Mouse (Mus musculus) embryonic fibroblast, embryonic 13.5 days (primary cell): ENCODE measurements at regions not wholly inside any gene's neighbourhood (a gene's known extent, or its start where the extent isn't known, plus 50 kb on each side); places are given as distances from the start of the nearest gene placed in this dataset.

ENCODE experiments used
- H3K27ac ChIP-seq: 2 replicates; pipeline ENCODE4 v1.5.1; 2012; ENCODE audit warnings: low read length, control low read depth, inconsistent platforms; ENCODE audit not compliant: insufficient read depth
- H3K4me1 ChIP-seq: 2 replicates; pipeline ENCODE4 v1.6.1; 2011; ENCODE audit warnings: low read length; ENCODE audit not compliant: control insufficient read depth, insufficient read depth
- H3K4me3 ChIP-seq: 2 replicates; pipeline ENCODE4 v1.5.1; 2011; ENCODE audit warnings: mild to moderate bottlenecking, control low read depth, low read length; ENCODE audit not compliant: insufficient read depth
- CTCF ChIP-seq: IDR thresholded peaks from 2 replicates; pipeline ENCODE4 v1.5.1; 2011; ENCODE audit warnings: mild to moderate bottlenecking, control low read depth, low read length, moderate library complexity, borderline replicate concordance; ENCODE audit not compliant: insufficient read depth
- POLR2A ChIP-seq: IDR thresholded peaks from 2 replicates; pipeline ENCODE4 v1.6.1; 2011; ENCODE audit warnings: low read depth, mild to moderate bottlenecking, control low read depth, low read length, moderate library complexity

DNA sequence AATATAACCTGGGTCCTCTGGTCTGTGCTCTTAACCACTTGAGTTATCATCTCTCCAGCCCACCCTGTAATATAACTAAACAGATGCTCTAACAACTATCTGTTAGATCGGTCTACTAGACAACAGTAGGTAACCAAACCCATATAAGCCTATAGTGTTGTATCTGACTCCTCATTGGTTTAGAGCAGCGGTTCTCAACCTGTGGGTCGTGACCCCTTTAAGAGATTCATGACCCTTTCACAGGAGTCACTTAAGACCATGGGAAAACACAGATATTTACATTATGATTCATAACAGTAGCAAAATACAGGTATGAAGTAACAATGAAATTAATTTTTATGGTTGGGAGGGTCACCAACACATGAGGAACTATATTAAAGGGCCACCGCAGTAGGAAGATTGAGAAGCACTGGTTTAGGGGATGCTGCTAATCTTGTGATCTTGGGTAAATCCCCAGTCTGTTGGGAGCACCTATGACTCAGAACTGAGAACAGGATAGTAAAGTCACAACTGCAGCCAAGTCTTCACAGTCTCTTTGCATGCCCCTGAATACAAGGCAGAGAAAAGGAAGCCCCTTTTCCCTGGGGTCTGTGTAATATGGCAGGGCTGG, 203.3 kb downstream of the Rybp start:
- TF ChIP-seq POLR2A (no peak), CTCF (no peak)
- Histone ChIP-seq H3K4me3 (no peak overlapping the region), H3K4me1 (no peaks in the 10 kb centered on the region), H3K27ac (no peak overlapping the region)

GRCm38 (mm10) chr6:100083127-100083526, 204.2 kb downstream of the Rybp start:
- H3K27ac ChIP-seq: no peak overlapping the region
- H3K4me3 ChIP-seq: no peak overlapping the region
- no peaks in the 10 kb centered on the region for H3K4me1 ChIP-seq
- TF ChIP-seq CTCF (no peak), POLR2A (no peak)

GRCm38 (mm10) chr6:100074672-100075335, 212.5 kb downstream of the Rybp start:
- Histone ChIP-seq H3K4me1 (0 out of 2 replicates have a peak, but pooled peaks cover 4% of the 10 kb centered on the region), H3K4me3 (no peak overlapping the region), H3K27ac (no peak overlapping the region)
- TF ChIP-seq CTCF (no peak), POLR2A (no peak)

DNA sequence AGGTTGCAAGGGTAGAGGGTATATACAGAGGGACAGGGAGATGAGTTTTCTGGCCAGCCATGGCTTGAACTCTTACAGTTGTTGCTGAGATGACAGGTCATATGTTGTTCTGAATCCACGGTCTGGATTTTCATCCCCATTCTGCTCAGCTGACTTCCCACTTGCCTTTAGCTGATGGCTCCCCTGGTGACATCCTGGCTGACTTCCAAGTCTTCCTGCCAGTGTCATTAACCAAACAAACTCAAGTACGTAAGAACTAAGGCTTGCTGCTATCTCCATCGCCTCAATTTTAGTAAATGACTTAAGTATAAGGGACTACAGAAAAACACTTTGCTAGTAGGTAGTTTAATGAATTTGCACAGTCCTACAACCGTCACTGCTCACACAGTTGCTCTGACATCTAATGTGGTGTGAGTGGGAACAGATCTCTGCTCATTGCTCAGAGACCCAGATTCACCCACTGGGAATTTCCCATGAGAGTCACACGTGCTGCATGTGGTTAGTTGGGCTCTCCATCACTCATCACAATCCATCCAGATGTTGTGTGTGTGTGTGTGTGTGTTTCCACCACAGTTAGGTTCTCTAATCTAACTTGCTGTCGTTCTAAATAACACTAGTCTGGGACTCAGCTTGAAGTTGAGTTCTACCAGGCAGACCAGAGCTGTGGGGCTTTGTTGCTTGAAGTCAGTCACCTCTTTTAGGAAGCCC, 214.9 kb downstream of the Rybp start:
- Histone ChIP-seq H3K27ac (no peak overlapping the region), H3K4me3 (no peak overlapping the region), H3K4me1 (0 out of 2 replicates have a peak, but pooled peaks cover 4% of the 10 kb centered on the region)
- TF ChIP-seq POLR2A (no peak), CTCF (no peak)

DNA sequence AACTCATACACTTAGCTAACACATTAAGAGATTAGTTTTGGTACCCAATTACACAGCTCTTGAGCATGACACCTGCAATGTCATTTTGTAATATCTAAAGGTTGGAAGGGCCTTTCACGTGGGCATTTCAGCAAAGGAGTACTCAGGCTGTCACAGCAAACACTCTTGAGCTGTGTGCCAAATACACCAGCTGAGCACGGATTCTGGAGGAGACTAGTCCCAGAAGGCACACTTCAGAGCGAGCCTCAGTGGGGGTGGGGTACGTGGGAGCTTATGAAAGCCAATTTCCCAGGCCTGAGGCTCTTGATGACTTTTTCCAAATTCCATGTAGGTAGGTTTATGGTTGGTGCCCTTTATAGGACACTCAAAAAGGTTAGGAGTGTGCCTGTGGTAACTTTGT, 218.1 kb downstream of the Rybp start:
- Histone ChIP-seq H3K4me3 (no peak overlapping the region), H3K27ac (no peak overlapping the region), H3K4me1 (no peaks in the 10 kb centered on the region)
- TF ChIP-seq POLR2A (no peak), CTCF (no peak)

- H3K4me3 ChIP-seq: no peak overlapping the region
- no peaks in the 10 kb centered on the region for H3K4me1 ChIP-seq
- no peak overlapping the region for H3K27ac ChIP-seq
- TF ChIP-seq POLR2A: no peak
- no peak for TF ChIP-seq CTCF
These were observed 220.0 kb downstream of the Rybp start for GRCm38 (mm10) chr6:100067273-100067672.

GRCm38 (mm10) chr6:100065586-100065985, 221.7 kb downstream of the Rybp start:
- no peaks in the 10 kb centered on the region for H3K4me1 ChIP-seq
- no peak overlapping the region for H3K4me3 ChIP-seq
- TF ChIP-seq POLR2A (no peak), CTCF (no peak)
- no peak overlapping the region for H3K27ac ChIP-seq

DNA sequence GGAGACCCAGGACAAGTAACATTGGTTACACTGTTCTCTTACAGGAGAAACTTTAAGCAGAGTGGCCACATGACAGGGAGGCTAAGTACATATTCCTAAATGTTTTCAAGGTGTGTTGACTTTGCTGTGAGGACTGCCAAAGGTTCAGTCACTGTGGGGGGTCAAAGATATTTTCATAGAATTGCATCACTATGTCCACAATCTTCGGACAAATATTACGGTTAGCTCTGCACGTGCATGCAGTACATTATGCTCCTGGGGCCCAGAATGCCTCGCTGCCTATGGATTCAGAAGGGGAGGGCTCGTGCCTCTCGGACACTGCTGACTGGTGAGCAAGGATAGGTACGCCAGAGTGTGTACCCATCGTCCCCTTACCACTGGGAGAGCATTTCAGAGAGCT, 224.3 kb downstream of the Rybp start:
- H3K27ac ChIP-seq: no peak overlapping the region
- TF ChIP-seq POLR2A (no peak), CTCF (no peak)
- H3K4me1 ChIP-seq: no peaks in the 10 kb centered on the region
- H3K4me3 ChIP-seq: no peak overlapping the region

- TF ChIP-seq POLR2A (no peak), CTCF (no peak)
- no peak overlapping the region for H3K27ac ChIP-seq
- H3K4me3 ChIP-seq: no peak overlapping the region
- no peaks in the 10 kb centered on the region for H3K4me1 ChIP-seq
These were observed 227.5 kb downstream of the Rybp start for GRCm38 (mm10) chr6:100059803-100060202.

DNA sequence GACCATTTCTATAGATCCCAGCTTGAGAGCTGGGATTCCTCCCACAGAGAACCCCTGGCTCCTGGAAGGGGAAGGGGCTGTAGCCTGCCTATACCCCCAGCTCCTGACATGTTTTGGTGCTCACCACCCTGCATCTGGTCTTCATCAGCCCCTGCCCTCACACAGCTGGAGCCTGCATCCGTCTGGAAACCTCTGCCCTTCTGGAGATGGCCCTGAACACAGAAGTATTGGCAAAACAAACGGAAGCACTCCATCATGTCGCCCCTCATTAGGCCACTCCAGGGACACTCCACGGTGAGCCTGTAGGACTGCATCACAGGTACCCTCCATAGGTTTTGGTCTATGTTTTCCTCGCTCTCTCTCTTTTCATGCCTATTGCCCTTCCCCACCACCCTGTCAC, 231.3 kb downstream of the Rybp start:
- no peaks in the 10 kb centered on the region for H3K4me1 ChIP-seq
- H3K4me3 ChIP-seq: no peak overlapping the region
- H3K27ac ChIP-seq: no peak overlapping the region
- TF ChIP-seq CTCF (no peak), POLR2A (no peak)
